Mouse (Mus musculus) CH12.LX (cell line): ENCODE measurements around the gene Agbl3. TPM values are rescaled to one million over a fixed set of nuclear protein-coding genes. Genes with fewer than 3 reads are reported as not detected.

Experiments
- DNase-seq: peaks from one replicate; pipeline ENCODE4 v3.0.0-alpha.2; 2013; ENCODE audit errors: extremely low read depth
- H3K27ac ChIP-seq: 2 replicates; pipeline ENCODE4 v1.5.1; 2012; ENCODE audit warnings: low read depth, mild to moderate bottlenecking, control low read depth, moderate library complexity; ENCODE audit not compliant: insufficient read depth
- H3K27me3 ChIP-seq: replicated peaks from 2 replicates; pipeline ENCODE3; 2012; ENCODE audit warnings: inconsistent platforms
- H3K36me3 ChIP-seq, 2 experiments: replicated peaks in 1 of 2; 2 replicates each; pipeline versions ENCODE3 to v1.6.1; 2012; ENCODE audit warnings: inconsistent platforms in 1 of 2, low read length in 1 of 2, mild to moderate bottlenecking in 1 of 2, mixed read lengths in 1 of 2, moderate library complexity in 1 of 2; ENCODE audit not compliant: control insufficient read depth in 1 of 2, insufficient read depth in 1 of 2
- H3K4me1 ChIP-seq, 2 experiments: 2 replicates each; pipeline ENCODE4 v1.6.1; 2012; ENCODE audit warnings: inconsistent platforms in 1 of 2, moderate library complexity in 1 of 2; ENCODE audit not compliant: insufficient read depth in 2 of 2, control insufficient read depth in 1 of 2
- H3K4me2 ChIP-seq: 2 replicates; pipeline ENCODE4 v1.6.1; 2012; ENCODE audit warnings: low read depth, mild to moderate bottlenecking, control low read depth; ENCODE audit not compliant: poor library complexity, insufficient read depth, severe bottlenecking
- H3K4me3 ChIP-seq, 3 experiments: fragments of 150-350 bp in 1 of 3; sonication (generic) in 1 of 3; replicated peaks in 1 of 3; 2 replicates each; pipeline versions ENCODE3 to v1.5.1; 2011 to 2012; ENCODE audit warnings: low read depth in 2 of 3, low read length in 2 of 3, mild to moderate bottlenecking in 2 of 3, moderate library complexity in 2 of 3, control low read depth in 1 of 3, improper control_type of control experiment in 1 of 3, inconsistent platforms in 1 of 3, mixed read lengths in 1 of 3; ENCODE audit not compliant: poor library complexity in 1 of 3
- H3K79me2 ChIP-seq: replicated peaks from 2 replicates; pipeline ENCODE4 v1.6.1; 2012; ENCODE audit warnings: mild to moderate bottlenecking, moderate library complexity; ENCODE audit not compliant: control insufficient read depth, poor library complexity, insufficient read depth, severe bottlenecking; ENCODE audit errors: extremely low read depth
- H3K9ac ChIP-seq: 2 replicates; pipeline ENCODE4 v1.6.1; 2012; ENCODE audit warnings: low read depth, mild to moderate bottlenecking, control low read depth, moderate library complexity; ENCODE audit not compliant: insufficient read depth
- H3K9me3 ChIP-seq: replicated peaks from 2 replicates; pipeline ENCODE3; 2012; ENCODE audit warnings: low read length, inconsistent platforms, mixed read lengths
- CHD1 ChIP-seq: IDR thresholded peaks from 2 replicates; pipeline ENCODE4 v1.6.1; 2012; ENCODE audit warnings: low read depth, low read length, improper control_type of control experiment, inconsistent platforms
- ELF1 ChIP-seq: IDR thresholded peaks from 2 replicates; pipeline ENCODE4 v1.6.1; 2014; ENCODE audit warnings: low read depth, mild to moderate bottlenecking, inconsistent platforms, low read length, improper control_type of control experiment
- EP300 ChIP-seq: IDR thresholded peaks from 2 replicates; pipeline ENCODE4 v1.6.1; 2011; ENCODE audit warnings: low read length, improper control_type of control experiment
- ETS1 ChIP-seq: conservative IDR thresholded peaks from 2 replicates; pipeline ENCODE4 v1.6.1; 2012; ENCODE audit warnings: low read depth, mild to moderate bottlenecking, inconsistent platforms, low read length, improper control_type of control experiment, moderate library complexity
- GABPA ChIP-seq: IDR thresholded peaks from 2 replicates; pipeline ENCODE4 v1.6.1; 2012; ENCODE audit warnings: low read depth, low read length, improper control_type of control experiment, inconsistent platforms; ENCODE audit not compliant: insufficient replicate concordance
- HCFC1 ChIP-seq: IDR thresholded peaks from 2 replicates; pipeline ENCODE4 v1.6.1; 2012; ENCODE audit warnings: low read depth, mild to moderate bottlenecking, inconsistent platforms, low read length, improper control_type of control experiment
- IRF4 ChIP-seq: IDR thresholded peaks from 2 replicates; pipeline ENCODE4 v1.6.1; 2014; ENCODE audit warnings: low read depth, mild to moderate bottlenecking, inconsistent platforms, low read length, improper control_type of control experiment
- JUND ChIP-seq: conservative IDR thresholded peaks from 2 replicates; pipeline ENCODE4 v1.6.1; 2011; ENCODE audit warnings: low read depth, low read length, improper control_type of control experiment
- KAT2A ChIP-seq: IDR thresholded peaks from 2 replicates; pipeline ENCODE4 v1.6.1; 2012; ENCODE audit warnings: low read length, improper control_type of control experiment, inconsistent platforms; ENCODE audit not compliant: insufficient replicate concordance
- MAFK ChIP-seq: IDR thresholded peaks from 2 replicates; pipeline ENCODE4 v1.6.1; 2011; ENCODE audit warnings: low read length, improper control_type of control experiment; ENCODE audit not compliant: insufficient replicate concordance
- MAX ChIP-seq: IDR thresholded peaks from 2 replicates; pipeline ENCODE4 v1.6.1; 2011; ENCODE audit warnings: low read length, improper control_type of control experiment
- NELFE ChIP-seq: IDR thresholded peaks from 2 replicates; pipeline ENCODE4 v1.6.1; 2011; ENCODE audit warnings: low read depth, low read length, improper control_type of control experiment
- NRF1 ChIP-seq: IDR thresholded peaks from 2 replicates; pipeline ENCODE4 v1.6.1; 2014; ENCODE audit warnings: low read depth, mild to moderate bottlenecking, inconsistent platforms, low read length, improper control_type of control experiment, moderate library complexity
- PAX5 ChIP-seq: IDR thresholded peaks from 2 replicates; pipeline ENCODE4 v1.6.1; 2012; ENCODE audit warnings: low read length, inconsistent platforms, mixed read lengths
- POLR2AphosphoS2 ChIP-seq: IDR thresholded peaks from 2 replicates; pipeline ENCODE4 v1.6.1; 2011; ENCODE audit warnings: low read depth, low read length, improper control_type of control experiment
- RAD21 ChIP-seq: IDR thresholded peaks from 2 replicates; pipeline ENCODE4 v1.6.1; 2011; ENCODE audit warnings: low read depth, mild to moderate bottlenecking, low read length, improper control_type of control experiment, moderate library complexity
- SIN3A ChIP-seq: IDR thresholded peaks from 2 replicates; pipeline ENCODE4 v1.6.1; 2012; ENCODE audit warnings: low read length, improper control_type of control experiment, inconsistent platforms
- SMC3 ChIP-seq: IDR thresholded peaks from 2 replicates; pipeline ENCODE4 v1.6.1; 2011; ENCODE audit warnings: low read depth, low read length, improper control_type of control experiment
- TCF12 ChIP-seq: IDR thresholded peaks from 2 replicates; pipeline ENCODE4 v1.6.1; 2014; ENCODE audit warnings: low read depth, mild to moderate bottlenecking, inconsistent platforms, low read length, improper control_type of control experiment
- UBTF ChIP-seq: IDR thresholded peaks from 2 replicates; pipeline ENCODE4 v1.6.1; 2012; ENCODE audit warnings: low read depth, mild to moderate bottlenecking, inconsistent platforms, low read length, improper control_type of control experiment, moderate library complexity
- USF2 ChIP-seq: conservative IDR thresholded peaks from 2 replicates; pipeline ENCODE4 v1.6.1; 2011; ENCODE audit warnings: low read depth, low read length, improper control_type of control experiment
- ZKSCAN1 ChIP-seq: IDR thresholded peaks from 2 replicates; pipeline ENCODE4 v1.6.1; 2012; ENCODE audit warnings: low read depth, inconsistent platforms, low read length, improper control_type of control experiment, borderline replicate concordance
- ZMIZ1 ChIP-seq: IDR thresholded peaks from 2 replicates; pipeline ENCODE4 v1.6.1; 2012; ENCODE audit warnings: low read depth, mild to moderate bottlenecking, inconsistent platforms, low read length, improper control_type of control experiment
- dilution Hi-C: fragments of 300-500 bp; cut with MboI; formaldehyde crosslinking; loops from 2 replicates; pipeline ENCODE4 v1.14.3; 2020; ENCODE audit warnings: low sequenced_read_pairs; ENCODE audit not compliant: extremely low pct_unique_long_range_greater_than_20kb, extremely low pct_ligation_motif_present
- in situ Hi-C: fragments of 300-500 bp; cut with MboI; formaldehyde crosslinking; loops from 3 replicates; pipeline ENCODE4 v1.14.3; 2019; ENCODE audit warnings: low sequenced_read_pairs, low pct_ligation_motif_present, low pct_unique_long_range_greater_than_20kb, mixed read lengths
- polyA plus RNA-seq: library from polyadenylated mRNA; unstranded; fragments of >175 nt; gene quantifications from 2 replicates; pipeline ENCODE4 v1.2.1, GENCODE M21; 2012; ENCODE audit warnings: low read depth; ENCODE audit not compliant: insufficient read length
- total RNA-seq, 2 experiments: library from RNA; depleted of rRNA; stranded (reverse); fragments of 300-350 nt in 1 of 2; fragments of >200 nt in 1 of 2; gene quantifications; 2 replicates each; pipeline ENCODE4 v1.2.3; 2012 to 2014

Agbl3 gene
- total and polyA plus RNA-seq, 3 experiments = 1.9 to 4.8 (median 3.4) TPM

- no peak for TF ChIP-seq USF2
These were observed 17.7 kb downstream of the Agbl3 start (continued) for GRCm38 (mm10) chr6:34797887-34798286.

- Histone ChIP-seq H3K4me3 (no peak overlapping the region), H3K79me2 (no peaks in the 10 kb centered on the region), H3K4me2 (no peak overlapping the region), H3K9ac (no peak overlapping the region), H3K27ac (no peak overlapping the region), H3K4me1 (peaks cover 0 to 1% of the 10 kb centered on the region in 2 experiments; a peak in 2 of 4 replicates), H3K9me3 (no peaks in the 10 kb centered on the region), H3K36me3 (no peaks in the 10 kb centered on the region), H3K27me3 (no peaks in the 10 kb centered on the region)
- in situ Hi-C loops (no loop called here), dilution Hi-C loops (no loop called here)
- DNase-seq = no peak
- no peak for TF ChIP-seq HCFC1
- no peak for TF ChIP-seq SIN3A
- no peak for TF ChIP-seq ZMIZ1
- no peak for TF ChIP-seq MAFK
- no peak for TF ChIP-seq NRF1
- TF ChIP-seq TCF12 = no peak
- TF ChIP-seq SMC3 = no peak
- TF ChIP-seq PAX5 = no peak
- no peak for TF ChIP-seq RAD21
- no peak for TF ChIP-seq MAX
These were observed 25.4 kb downstream of the Agbl3 start for GRCm38 (mm10) chr6:34805582-34805981.

- Histone ChIP-seq H3K79me2 (no peaks in the 10 kb centered on the region), H3K27ac (no peak overlapping the region), H3K4me3 (no peak overlapping the region), H3K4me2 (no peak overlapping the region)
- TF ChIP-seq UBTF (no peak), EP300 (no peak), ELF1 (no peak), ZKSCAN1 (no peak), POLR2AphosphoS2 (no peak), SIN3A (no peak), JUND (no peak), KAT2A (no peak), ETS1 (no peak), HCFC1 (no peak), IRF4 (no peak), SMC3 (no peak), PAX5 (no peak), CHD1 (no peak), GABPA (no peak), NELFE (no peak)
- TF ChIP-seq, all 38 proteins: peak for 0
- Histone ChIP-seq H3K9ac (no peak overlapping the region), H3K36me3 (no peaks in the 10 kb centered on the region), H3K9me3 (no peaks in the 10 kb centered on the region), H3K27me3 (no peaks in the 10 kb centered on the region), H3K4me1 (peaks cover 0 to 4% of the 10 kb centered on the region in 2 experiments; a peak in 2 of 4 replicates)
- in situ Hi-C loops (no loop called here), dilution Hi-C loops (no loop called here)
- no peak for DNase-seq
These were observed 30.4 kb downstream of the Agbl3 start for GRCm38 (mm10) chr6:34810651-34811050.
